Mouse (Mus musculus) kidney, adult 2 months (tissue): ENCODE results near the gene Ifi204.
"Not testable (repeated sequence)": the region's sequence is repeated elsewhere in the genome, so short reads cannot be mapped to it uniquely, and the experiment has no call there.

ENCODE experiments used
- CTCF ChIP-seq: fragments of 200-500 bp; conservative IDR thresholded peaks from 2 replicates; pipeline ENCODE4 v1.5.1; 2011; ENCODE audit warnings: low read depth, mild to moderate bottlenecking, control low read depth, low read length, moderate library complexity, mixed read lengths; ENCODE audit not compliant: insufficient read depth, insufficient read length
- POLR2A ChIP-seq: fragments of 200-500 bp; IDR thresholded peaks from one replicate; pipeline ENCODE4 v1.6.1; 2011; ENCODE audit warnings: low read depth, low read length, control low read depth

DNA sequence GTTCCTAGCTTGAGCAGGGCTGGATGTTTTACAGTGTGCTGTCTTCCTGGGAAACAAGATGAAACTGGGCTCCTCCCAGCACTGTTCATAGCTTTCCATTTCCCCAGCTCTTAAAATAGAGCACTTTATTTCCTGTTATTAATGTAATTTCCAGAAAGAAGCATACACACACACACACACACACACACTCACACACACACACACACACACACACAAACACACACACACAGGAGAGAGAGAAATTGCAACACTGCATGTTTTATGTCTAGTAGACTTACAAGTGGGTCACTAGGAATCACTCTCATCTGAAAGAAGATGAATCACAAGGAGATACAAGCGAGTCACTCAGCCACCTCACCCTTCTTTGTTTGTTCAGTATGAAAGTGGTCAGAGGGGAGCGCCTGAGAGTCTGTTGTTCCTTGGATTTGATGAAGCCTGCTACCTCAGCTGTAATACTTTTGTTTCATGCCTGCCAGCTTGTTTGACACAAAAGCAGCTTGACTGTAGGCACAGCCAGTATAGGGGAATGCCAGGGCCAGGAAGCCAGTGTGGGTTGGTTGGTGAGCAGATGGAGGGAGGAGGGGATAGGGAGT is 36.0 kb upstream of the Ifi204 start:
- TF ChIP-seq POLR2A, CTCF: not testable (repeated sequence)
